16 mouse cellular contexts compared by ENCODE assay signal in the genomic region with DNA sequence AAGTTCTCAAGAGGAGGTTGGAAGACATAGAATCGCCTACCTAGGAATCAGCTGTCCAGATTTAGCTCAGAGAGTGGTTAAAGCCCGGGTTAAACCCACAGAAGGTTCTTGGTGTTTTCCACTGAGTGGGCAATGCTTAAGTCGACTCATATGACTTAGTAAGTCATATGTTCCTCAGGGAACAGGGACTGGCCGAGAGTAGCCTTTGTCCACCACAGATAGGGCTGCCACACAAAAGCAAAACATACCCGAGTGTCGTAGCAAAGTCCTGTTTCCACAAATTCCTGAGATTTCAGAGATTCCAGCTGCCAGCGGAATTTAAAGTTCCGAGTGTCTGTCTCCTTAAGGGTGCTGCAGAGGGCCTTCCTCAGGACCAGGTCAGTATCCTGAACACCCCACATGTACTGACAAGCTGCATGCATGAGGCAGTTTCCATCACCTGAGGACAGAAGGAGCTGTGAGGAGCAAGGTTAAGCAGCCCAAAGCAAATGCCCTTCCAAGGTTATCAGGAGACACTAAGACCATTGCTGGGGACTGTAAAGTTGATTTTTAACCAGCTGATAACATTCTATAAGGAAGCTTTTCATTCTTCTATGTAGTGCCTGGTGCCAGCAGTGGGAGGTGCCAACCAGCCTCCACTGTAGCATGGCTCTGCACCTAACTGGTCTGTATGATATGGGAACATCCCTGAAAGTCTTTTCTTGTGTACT. TPM values are rescaled to one million over a fixed set of nuclear protein-coding genes. Genes with fewer than 3 reads are reported as not detected.
A peak's percentile ranks its signal among the peaks of the same experiment; 100 is the strongest.
DNase-seq lines count a peak whose midpoint lies in the region; ATAC-seq lines count a peak whose summit lies in the region.
"Had no signal": no experiment of that assay in that cellular context is flagged by ENCODE, and none has a peak within 500 bp of the region (broad histone marks: within the 10 kb centered on the region; RNA-seq: fewer than 3 reads in every experiment).

No protein-coding gene starts in this region.

- no peak overlapping the region for H3K4me3 ChIP-seq in midbrain, embryonic 11.5 days (ENCODE audit: low read depth, low read length)
- H3K4me3 ChIP-seq: hindbrain, embryonic 12.5 days; limb, embryonic 12.5 days; midbrain, embryonic 12.5 days had no signal

- peak; percentile 19 to 30 for DNase-seq in kidney, adult 8-10 months
- no peak for DNase-seq in kidney, postnatal 4 days
- peak; percentile 14 to 37 for DNase-seq in CD8-positive naive resting alpha-beta T cell, adult 2 months (ENCODE audit: low read depth in 2 of 2, low spot score in 2 of 2)
- peak; percentile 49 for DNase-seq in naive thymus-derived CD4-positive, alpha-beta T cell, adult 2 months (ENCODE audit: low read depth)
- no peak for DNase-seq in midbrain, embryonic 11.5 days (ENCODE audit: low spot score, missing footprints)
- DNase-seq in spleen, adult 12 weeks (ENCODE audit: low spot score) = no peak
- DNase-seq: cerebellum, adult 2 months; embryo, embryonic 11 days; kidney, postnatal 25 days; lung, adult 2 months; right cerebral cortex, postnatal 4 days had no signal

- no peaks in the 10 kb centered on the region for H3K9me3 ChIP-seq in midbrain, embryonic 11.5 days (ENCODE audit: control insufficient read depth, low read length)
- H3K9me3 ChIP-seq: hindbrain, embryonic 12.5 days; limb, embryonic 12.5 days; midbrain, embryonic 12.5 days had no signal

- no peak overlapping the region for H3K4me2 ChIP-seq in midbrain, embryonic 11.5 days
- H3K4me2 ChIP-seq: hindbrain, embryonic 12.5 days; limb, embryonic 12.5 days; midbrain, embryonic 12.5 days had no signal

- no peaks in the 10 kb centered on the region for H3K4me1 ChIP-seq in midbrain, embryonic 11.5 days (ENCODE audit: control insufficient read depth, insufficient read depth, low read length)
- H3K4me1 ChIP-seq: hindbrain, embryonic 12.5 days; limb, embryonic 12.5 days; midbrain, embryonic 12.5 days had no signal

- no peak overlapping the region for H3K9ac ChIP-seq in midbrain, embryonic 11.5 days (ENCODE audit: low read length)
- H3K9ac ChIP-seq: hindbrain, embryonic 12.5 days; limb, embryonic 12.5 days; midbrain, embryonic 12.5 days had no signal

- H3K27ac ChIP-seq in midbrain, embryonic 11.5 days (ENCODE audit: low read depth, low read length) = no peak overlapping the region
- H3K27ac ChIP-seq: hindbrain, embryonic 12.5 days; limb, embryonic 12.5 days; midbrain, embryonic 12.5 days had no signal

- H3K27me3 ChIP-seq in midbrain, embryonic 11.5 days (ENCODE audit: control insufficient read depth, insufficient read depth, low read length) = no peaks in the 10 kb centered on the region
- H3K27me3 ChIP-seq: hindbrain, embryonic 12.5 days; limb, embryonic 12.5 days had no signal

- H3K36me3 ChIP-seq in midbrain, embryonic 11.5 days (ENCODE audit: control insufficient read depth, insufficient read depth, low read length) = no peaks in the 10 kb centered on the region

- WGBS in midbrain, embryonic 11.5 days = 77% methylated on average over 8 of the region's 8 CpGs

- ATAC-seq in activated CD4-positive, CD25-positive, alpha-beta regulatory T cell, adult 4 months = peak; percentile 0
- no peak for ATAC-seq in midbrain, embryonic 11.5 days (ENCODE audit: low FRiP score)
- ATAC-seq: forebrain, embryonic 14.5 days had no signal

RNA-seq across cellular contexts. Expression of gene Tnfaip3, which starts 7.4 kb away (rescaled TPM):
- 10 to 100 TPM; 28.3 to 37.8 TPM for polyA plus RNA-seq in activated CD4-positive, CD25-positive, alpha-beta regulatory T cell, adult 4 months (2017; shearing (Covaris generic))
- 1.2 and 1.4 TPM in 2 replicates for polyA plus RNA-seq in midbrain, embryonic 11.5 days (2014; fragmentation: Nextera tagmentation; extraction: Ambion mirVana)

Comparison
In these comparisons a context has a peak if more than half of its experiments do, and no peak if none do; other contexts are left out.
1. DNase-seq: peak in kidney, adult 8-10 months (2 of 2), CD8-positive naive resting alpha-beta T cell, adult 2 months (2 of 2) and naive thymus-derived CD4-positive, alpha-beta T cell, adult 2 months (single experiment); none in kidney, postnatal 4 days (0 of 2), midbrain, embryonic 11.5 days (single experiment) and spleen, adult 12 weeks (single experiment).
2. RNA of gene Tnfaip3, which starts 7.4 kb away (polyA plus RNA-seq): 28.3 to 37.8 TPM in activated CD4-positive, CD25-positive, alpha-beta regulatory T cell, adult 4 months; 1.2 to 1.4 TPM in midbrain, embryonic 11.5 days; every median in the first group is over 10 times any median in the second.